Mouse (Mus musculus) lung, postnatal 0 days (tissue): ENCODE data around the gene Cdca4.

ENCODE experiments used
- CTCF ChIP-seq: IDR thresholded peaks from 2 replicates; pipeline ENCODE4 v1.5.1; 2016; ENCODE audit warnings: antibody characterized with exemption, mild to moderate bottlenecking
- EP300 ChIP-seq: IDR thresholded peaks from 2 replicates; pipeline ENCODE4 v1.6.1; 2016; ENCODE audit warnings: antibody characterized with exemption, mild to moderate bottlenecking, control low read depth

DNA sequence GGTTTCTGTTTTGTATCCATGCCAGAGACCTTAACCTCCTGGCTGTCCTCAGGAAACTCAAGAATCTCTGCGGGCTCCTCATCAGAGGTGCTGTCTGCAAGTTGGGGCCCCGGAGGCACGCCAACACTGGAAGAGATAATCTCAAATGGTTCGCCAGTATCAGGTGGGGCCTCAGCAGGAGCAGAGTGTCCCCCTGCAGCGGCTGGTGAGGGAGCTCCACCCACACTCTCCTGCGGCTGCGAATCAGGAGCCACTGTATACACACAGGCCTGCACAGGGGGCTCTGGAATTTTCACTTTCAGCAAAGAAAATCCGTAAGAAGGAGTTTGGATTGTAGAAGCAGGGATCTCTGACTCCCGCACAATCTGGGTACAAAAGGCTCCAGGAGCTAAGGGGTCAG is 55.9 kb downstream of the Cdca4 start:
- no peak for TF ChIP-seq EP300
- no peak for TF ChIP-seq CTCF
